Mouse (Mus musculus): Measurements from ENCODE around the gene Cfap58.

DNA sequence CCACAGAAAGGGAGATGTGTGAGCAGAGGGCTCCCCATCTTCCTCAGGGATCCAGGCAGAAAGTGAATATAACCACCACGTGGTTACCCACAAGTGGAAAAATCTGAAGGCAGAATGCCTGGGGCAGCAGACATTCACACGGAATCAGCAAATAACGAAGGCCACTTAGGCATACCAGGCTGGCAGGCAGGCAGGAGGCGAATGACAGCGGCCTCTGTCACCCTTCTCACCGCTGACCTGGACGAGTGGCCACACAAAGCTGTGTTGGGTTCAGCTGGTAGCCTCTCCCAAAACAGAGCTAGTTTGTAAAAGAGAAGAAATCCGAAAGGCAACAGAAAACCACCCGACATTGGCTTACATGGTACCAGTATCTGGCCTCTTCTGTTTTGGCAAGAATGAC, 19.5 kb upstream of the Cfap58 start:
- no peak for TF ChIP-seq POLR2A (IDR thresholded peaks at IDR 0.05; ENCODE audit: extremely low read depth, insufficient read depth, low read length)
- TF ChIP-seq CTCF (IDR thresholded peaks at IDR 0.05; ENCODE audit: low read depth, low read length) = no peak
